Comparison of ENCODE assay signal across 13 mouse cellular contexts in the genomic region with DNA sequence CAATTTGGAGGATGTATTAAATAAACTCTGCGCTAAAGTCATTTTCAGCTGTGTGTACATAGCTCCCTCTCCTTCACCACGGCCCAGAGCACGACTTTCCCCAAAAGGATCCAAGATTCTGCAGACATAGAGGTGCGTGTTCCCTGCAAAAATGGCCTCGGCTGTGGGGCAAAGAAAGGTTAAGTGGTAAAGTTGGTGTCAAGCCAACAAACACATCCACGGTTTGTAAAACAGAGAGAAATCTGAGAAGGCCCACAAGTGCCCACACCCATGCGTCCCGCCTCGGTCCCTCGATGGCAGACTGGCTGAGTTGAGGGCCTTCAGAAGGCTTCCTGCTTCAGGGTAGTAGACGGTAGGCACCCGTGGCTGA.
"Had no signal": no experiment of that assay in that cellular context is flagged by ENCODE, and none has a peak within 500 bp of the region (broad histone marks: within the 10 kb centered on the region; RNA-seq: fewer than 3 reads in every experiment).

No protein-coding gene starts in this region.

- H3K9me3 ChIP-seq: limb, embryonic 10.5 days; liver, embryonic 15.5 days; megakaryocyte, embryonic 14.5 days; midbrain, embryonic 15.5 days; neural tube, embryonic 12.5 days had no signal

- H3K9ac ChIP-seq: liver, embryonic 15.5 days; midbrain, embryonic 15.5 days; neural tube, embryonic 12.5 days had no signal

- H3K4me1 ChIP-seq: liver, embryonic 15.5 days; midbrain, embryonic 15.5 days; neural tube, embryonic 12.5 days had no signal

- H3K27ac ChIP-seq: layer of hippocampus, adult 2 months; limb, embryonic 10.5 days; liver, embryonic 15.5 days; macrophage; midbrain, embryonic 15.5 days; neural tube, embryonic 12.5 days had no signal

- H3K4me3 ChIP-seq: layer of hippocampus, adult 2 months; limb, embryonic 10.5 days; liver, embryonic 15.5 days; megakaryocyte, embryonic 14.5 days; midbrain, embryonic 15.5 days; neural tube, embryonic 12.5 days had no signal

- H3K27me3 ChIP-seq: liver, embryonic 15.5 days; midbrain, embryonic 15.5 days; neural tube, embryonic 12.5 days had no signal

- ATAC-seq: midbrain, embryonic 15.5 days had no signal

- DNase-seq: kidney, adult 18-20 months; kidney, postnatal 10 days; kidney, postnatal 4 days; thymus, postnatal 4 days had no signal

- H3K36me3 ChIP-seq: limb, embryonic 10.5 days; liver, embryonic 15.5 days; midbrain, embryonic 15.5 days; neural tube, embryonic 12.5 days had no signal

- H3K4me2 ChIP-seq: liver, embryonic 11.5 days; liver, embryonic 15.5 days; midbrain, embryonic 11.5 days; midbrain, embryonic 15.5 days; neural tube, embryonic 12.5 days had no signal
